Mouse (Mus musculus) right cerebral cortex, adult 18-20 months (tissue): ENCODE results near the gene Nol11.
"Not testable (repeated sequence)": the region's sequence is repeated elsewhere in the genome, so short reads cannot be mapped to it uniquely, and the experiment has no call there.

Experiments
- DNase-seq: peaks from one replicate; pipeline ENCODE4 v3.0.0; 2022; ENCODE audit warnings: mixed read lengths

Gene Nol11

GRCm38 (mm10) chr11:107154431-107154830 is 34.8 kb downstream of the Nol11 start:
- DNase-seq, result no peak

DNA sequence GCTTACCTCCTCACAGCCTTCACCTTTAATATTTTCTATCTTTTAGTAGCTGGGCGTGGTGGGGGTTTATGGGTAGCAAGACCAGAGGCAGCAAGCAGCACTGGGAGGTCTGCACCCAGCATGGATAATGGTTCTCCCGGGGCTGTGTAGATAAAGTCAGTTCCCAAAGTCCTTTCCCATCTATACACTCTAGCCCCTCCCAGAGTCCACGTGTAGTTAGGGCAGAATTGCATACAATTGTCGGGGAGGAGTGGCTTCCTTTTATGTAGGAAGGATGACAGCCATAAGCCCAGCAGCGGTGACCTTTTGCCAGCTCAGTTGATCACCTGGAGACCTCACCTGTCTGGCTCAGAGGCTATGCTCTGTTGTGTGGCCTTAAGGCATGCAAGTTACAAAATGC is 35.5 kb downstream of the Nol11 start:
- DNase-seq, result no peak

GRCm38 (mm10) chr11:107151809-107152208 is 37.4 kb downstream of the Nol11 start:
- DNase-seq, result no peak

GRCm38 (mm10) chr11:107143956-107144355 is 45.2 kb downstream of the Nol11 start:
- DNase-seq, result not testable (repeated sequence)

- no peak for DNase-seq
Measured at GRCm38 (mm10) chr11:107142382-107142781, 46.8 kb downstream of the Nol11 start.

DNA sequence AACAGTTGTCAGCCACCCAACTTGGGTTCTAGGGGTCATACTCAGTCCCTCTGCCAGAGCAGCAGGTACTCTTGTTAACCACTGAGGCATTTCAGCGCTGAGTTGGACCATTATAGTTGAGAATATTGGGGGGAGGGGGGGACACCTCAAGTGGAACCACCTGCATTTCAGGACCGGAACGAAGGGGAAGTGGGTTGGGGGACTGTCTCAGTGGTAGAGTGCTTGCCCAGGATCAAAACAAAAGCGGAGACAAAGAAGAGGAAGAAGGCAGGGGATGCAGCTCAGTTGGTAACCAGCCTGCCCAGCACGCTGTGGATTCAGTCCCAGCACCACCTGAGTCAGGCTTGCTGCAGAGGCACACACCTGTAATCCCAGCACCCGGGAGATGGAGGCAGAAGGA is 48.4 kb downstream of the Nol11 start:
- no peak for DNase-seq

- DNase-seq, result no peak
Measured at GRCm38 (mm10) chr11:107138633-107139032, 50.5 kb downstream of the Nol11 start.

DNA sequence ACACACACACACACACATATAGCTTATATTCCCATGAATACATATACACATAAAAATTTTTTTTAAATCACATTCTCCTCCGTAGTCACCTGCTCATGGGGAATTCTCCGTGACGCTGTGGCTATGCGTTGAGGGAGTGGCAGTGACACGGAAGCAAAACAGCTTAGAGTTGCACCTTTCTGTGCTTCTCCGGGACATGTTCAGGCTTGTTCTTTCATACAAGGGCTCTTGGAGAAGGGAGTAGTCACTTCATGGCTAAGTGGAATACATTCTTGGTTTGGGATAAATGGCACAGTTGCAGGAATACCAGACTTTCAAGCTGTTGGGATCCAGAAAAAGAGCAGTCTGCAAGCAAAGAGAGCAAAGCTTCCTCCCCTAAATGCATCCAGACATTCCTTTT is 51.6 kb downstream of the Nol11 start:
- DNase-seq, result no peak

DNA sequence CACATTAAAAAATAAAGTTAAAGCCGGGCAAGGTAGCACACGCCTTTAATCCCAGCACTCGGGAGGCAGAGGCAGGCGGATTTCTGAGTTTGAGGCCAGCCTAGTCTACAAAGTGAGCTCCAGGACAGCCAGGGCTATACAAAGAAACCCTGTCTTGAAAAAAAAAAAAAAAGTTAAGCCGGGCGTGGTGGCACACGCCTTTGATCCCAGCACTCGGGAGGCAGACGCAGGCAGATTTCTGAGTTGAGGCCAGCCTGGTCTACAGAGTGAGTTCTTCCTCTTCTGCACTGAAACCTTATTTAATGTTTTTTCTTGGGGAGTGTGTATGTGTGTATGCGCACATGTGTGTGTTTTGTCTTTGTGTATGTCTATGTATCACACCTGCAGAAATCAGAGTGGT is 52.7 kb downstream of the Nol11 start:
- not testable (repeated sequence) for DNase-seq

DNA sequence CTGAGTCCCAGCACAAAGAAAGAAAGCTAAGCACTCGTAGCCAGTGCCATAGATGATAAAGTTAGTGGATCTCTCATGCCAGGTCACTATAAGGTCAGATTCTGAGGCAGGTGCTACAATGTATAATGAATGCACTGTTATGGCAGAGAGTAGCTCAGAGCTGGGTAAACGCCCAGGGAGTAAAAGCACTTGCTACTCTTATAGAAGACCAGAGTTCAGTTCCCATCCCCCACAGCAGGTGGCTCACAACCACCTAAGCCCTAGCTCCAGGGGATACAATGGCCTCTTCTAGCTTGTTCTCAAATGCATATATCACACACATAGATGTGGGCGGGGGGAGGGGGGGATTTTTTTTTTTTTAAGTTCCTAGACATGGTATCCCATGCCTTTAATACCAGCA is 53.4 kb downstream of the Nol11 start:
- DNase-seq, result no peak

GRCm38 (mm10) chr11:107132426-107132825 is 56.8 kb downstream of the Nol11 start:
- DNase-seq, result no peak

DNA sequence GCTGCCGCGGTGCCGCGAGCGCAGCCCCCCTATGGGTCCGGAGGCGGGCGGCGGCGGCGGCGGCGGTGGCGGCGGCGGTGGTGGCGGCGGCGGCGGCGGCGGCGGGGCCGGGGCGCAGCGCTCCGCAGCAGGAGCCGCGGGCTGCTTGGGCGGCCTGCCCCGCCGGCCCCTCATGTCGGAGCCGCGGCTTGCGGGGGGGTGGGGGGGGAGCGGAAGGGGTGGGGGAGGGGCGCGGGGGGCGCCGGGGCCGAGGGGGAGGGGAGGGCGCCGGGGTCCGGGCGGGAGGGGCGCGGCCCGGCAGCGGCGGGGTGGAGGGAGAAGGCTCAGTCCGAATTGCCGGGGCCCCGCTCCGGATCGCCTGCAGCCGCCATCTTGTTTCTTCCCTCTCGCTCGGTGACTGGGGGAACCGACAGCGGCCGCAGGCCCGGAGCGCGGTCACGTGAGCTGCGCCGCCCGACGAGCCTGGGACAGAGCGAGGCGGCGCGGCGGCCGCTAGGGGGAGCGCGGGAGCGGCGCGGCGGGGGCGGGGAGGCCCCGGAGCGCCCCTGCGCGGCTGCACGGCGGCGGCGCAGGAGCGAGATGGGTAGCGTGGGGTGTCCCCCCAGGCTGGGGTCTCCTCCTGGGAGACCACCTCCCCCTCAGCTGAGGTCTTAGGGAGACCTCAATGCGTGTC is 57.3 kb downstream of the Nol11 start, which contains the start of gene Bptf:
TSS of gene Bptf (minus strand) at position 379 of the 673 bp plus-strand sequence.
- DNase-seq, result peak; percentile 91

GRCm38 (mm10) chr11:107130879-107131748 is 58.1 kb downstream of the Nol11 start:
- peak; percentile 60 for DNase-seq

DNA sequence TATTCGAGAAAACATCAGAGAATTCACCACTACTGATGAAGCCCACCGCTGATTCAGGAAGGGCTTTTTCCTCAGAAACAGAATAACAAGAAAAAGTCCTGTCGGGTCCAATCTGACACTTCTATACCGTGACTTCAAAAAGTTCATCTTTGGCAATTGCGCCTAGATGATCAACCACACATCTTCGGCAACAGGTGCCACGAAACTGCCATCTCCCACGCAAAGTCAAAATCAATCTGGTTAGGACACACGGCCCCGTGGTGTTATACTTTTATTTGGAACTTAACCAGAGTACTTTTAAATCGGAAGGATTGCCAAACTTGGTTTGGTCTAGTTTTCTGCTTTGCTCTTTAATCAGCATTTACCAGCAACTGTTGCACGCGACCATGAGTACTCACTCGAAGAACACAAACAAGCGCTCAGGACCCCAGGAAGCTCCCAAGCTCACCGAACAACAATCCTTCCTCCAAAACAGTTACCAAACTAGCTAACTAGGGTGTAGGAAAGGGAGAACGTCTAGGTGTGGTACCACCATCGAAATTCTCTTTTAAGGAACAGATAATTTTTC is 58.9 kb downstream of the Nol11 start:
- DNase-seq, result no peak

GRCm38 (mm10) chr11:107129641-107130040 is 59.5 kb downstream of the Nol11 start:
- DNase-seq, result no peak

- DNase-seq, result not testable (repeated sequence)
Measured at GRCm38 (mm10) chr11:107126716-107127115, 62.5 kb downstream of the Nol11 start.

DNA sequence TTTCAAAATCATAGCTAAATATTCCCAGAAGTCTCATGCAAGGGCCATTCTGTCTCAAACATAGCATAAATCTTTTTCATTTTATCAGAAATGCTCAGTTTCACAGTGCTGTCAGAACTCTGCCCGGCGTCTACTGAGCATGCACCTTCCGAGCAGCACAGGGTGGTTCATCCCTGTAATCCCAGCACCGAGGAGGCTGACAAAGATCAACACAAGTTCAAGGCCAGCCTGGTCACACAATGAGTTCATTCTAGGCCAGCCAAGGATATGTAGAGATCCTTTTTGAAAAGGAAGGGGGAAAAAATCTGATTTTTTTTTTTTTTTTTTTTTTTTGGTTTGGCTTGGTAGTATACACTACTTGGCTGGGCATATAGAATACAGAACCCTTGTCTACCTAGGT is 64.2 kb downstream of the Nol11 start:
- no peak for DNase-seq

- peak; percentile 54 for DNase-seq
Measured at GRCm38 (mm10) chr11:107124327-107124731, 64.9 kb downstream of the Nol11 start.

DNA sequence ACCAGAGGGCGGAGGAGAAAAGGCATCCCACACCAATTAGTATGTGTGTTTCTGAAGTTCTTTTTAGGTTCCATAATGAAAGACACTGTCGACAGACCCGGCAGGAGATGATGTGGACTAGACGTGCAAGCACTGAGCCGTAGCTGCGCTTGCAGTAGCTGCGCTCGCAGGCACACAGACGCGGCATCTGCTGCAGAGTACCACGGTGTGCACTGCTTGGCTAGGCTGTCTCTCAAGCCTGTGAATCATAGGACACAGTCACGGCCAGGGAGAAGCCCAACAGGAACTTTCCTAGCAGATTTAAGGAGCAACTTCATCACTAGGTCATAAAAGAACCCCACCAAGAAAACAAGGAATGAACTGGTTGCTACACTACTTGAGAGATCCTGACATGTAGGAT is 71.4 kb downstream of the Nol11 start:
- DNase-seq, result no peak
